Mouse (Mus musculus) lung, embryonic 16.5 days (tissue): Measurements from ENCODE around the gene Mafk. TPM values are rescaled to one million over a fixed set of nuclear protein-coding genes. Genes with fewer than 3 reads are reported as not detected.
A peak's percentile ranks its signal among the peaks of the same experiment; 100 is the strongest.

ENCODE experiments used
- ATAC-seq: fragments of 200-750 bp; cut with Nextera tagmentation; 2 replicates; pipeline ENCODE4 v1.8.0; 2017; ENCODE audit warnings: low read depth, mild to moderate bottlenecking, moderate library complexity
- H3K27ac ChIP-seq: fragments of 300-500 bp; sonication (generic); 2 replicates; pipeline ENCODE4 v1.5.1; 2014; ENCODE audit warnings: mild to moderate bottlenecking, control low read depth, low read length
- H3K27me3 ChIP-seq: fragments of 300-500 bp; sonication (generic); 2 replicates; pipeline ENCODE4 v1.6.1; 2014; ENCODE audit warnings: low read depth, low read length, mixed read lengths; ENCODE audit not compliant: control insufficient read depth, insufficient read depth
- H3K36me3 ChIP-seq: fragments of 300-500 bp; sonication (generic); 2 replicates; pipeline ENCODE4 v1.6.1; 2014; ENCODE audit warnings: low read length; ENCODE audit not compliant: control insufficient read depth, insufficient read depth
- H3K4me1 ChIP-seq: fragments of 300-500 bp; sonication (generic); replicated peaks from 2 replicates; pipeline ENCODE4 v1.6.1; 2014; ENCODE audit warnings: low read length, mixed read lengths; ENCODE audit not compliant: control insufficient read depth, insufficient read depth
- H3K4me2 ChIP-seq: fragments of 300-500 bp; sonication (generic); 2 replicates; pipeline ENCODE4 v1.6.1; 2014; ENCODE audit warnings: low read depth, low read length, control low read depth
- H3K4me3 ChIP-seq: fragments of 300-500 bp; sonication (generic); 2 replicates; pipeline ENCODE4 v1.5.1; 2014; ENCODE audit warnings: mild to moderate bottlenecking, low read length, control low read depth
- H3K9ac ChIP-seq: fragments of 300-500 bp; sonication (generic); 2 replicates; pipeline ENCODE4 v1.6.1; 2014; ENCODE audit warnings: low read length, control low read depth
- H3K9me3 ChIP-seq: fragments of 300-500 bp; sonication (generic); 2 replicates; pipeline ENCODE4 v1.6.1; 2016; ENCODE audit warnings: low read length; ENCODE audit not compliant: control insufficient read depth
- WGBS: fragments of 180-500 bp; shearing (Covaris S2); extraction: QIAGEN DNeasy Blood & Tissue Kit; methylation state at CpG from one replicate; pipeline ENCODE4 v1.1.7; 2014; 5-methylcytosine and 5-hydroxymethylcytosine counted together
- polyA plus RNA-seq: library from polyadenylated mRNA; unstranded; fragments of >200 nt; fragmentation: Nextera tagmentation; extraction: Ambion mirVana; gene quantifications from 2 replicates; pipeline ENCODE4 v1.2.1, GENCODE M21; 2015

Mafk gene
- polyA plus RNA-seq, 1 experiment from 2014 or later, result 16.3 TPM

DNA sequence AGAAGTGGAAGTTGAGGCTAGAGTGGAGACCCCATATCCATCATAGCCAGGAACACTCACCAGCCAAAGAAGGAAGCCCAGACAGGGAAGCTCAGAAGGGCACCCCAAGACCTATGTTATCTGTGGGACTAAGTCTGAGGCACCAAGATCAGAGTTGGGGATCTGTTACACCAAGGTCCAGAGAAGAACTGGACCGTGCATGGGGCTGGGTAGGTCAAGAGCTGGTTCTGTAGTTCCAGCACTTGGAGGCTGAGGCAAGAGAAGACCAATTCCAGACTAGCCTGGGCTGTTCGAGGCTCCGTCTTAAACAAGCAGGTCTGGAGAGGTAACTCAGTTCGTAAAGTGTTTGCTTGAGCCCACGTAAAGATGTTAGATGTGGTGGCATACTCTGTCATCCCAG, 2.8 kb downstream of the Mafk start:
- 62% methylated on average over 5 of the region's 5 CpGs for WGBS

DNA sequence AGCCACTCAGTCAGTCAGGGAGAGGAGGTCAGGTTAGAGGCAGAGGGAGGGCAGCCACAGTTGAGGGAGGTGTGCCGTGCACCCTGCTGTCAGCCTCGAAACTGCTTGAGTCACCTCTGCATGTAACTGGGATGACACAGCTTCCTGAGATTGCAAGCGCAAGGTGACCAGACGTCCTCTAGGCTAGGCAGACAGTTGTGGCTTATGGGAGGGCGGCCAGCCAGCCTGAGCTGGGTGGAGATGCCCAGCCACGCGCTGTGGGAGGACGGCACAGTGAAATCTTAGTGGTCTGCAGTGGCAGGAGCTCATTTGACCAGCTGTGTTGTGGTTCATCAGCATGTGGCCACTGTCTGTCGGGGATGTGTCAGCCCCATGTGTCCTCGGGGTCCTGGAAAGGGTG, 3.6 kb downstream of the Mafk start:
- Histone ChIP-seq H3K9ac (no peak overlapping the region), H3K9me3 (no peaks in the 10 kb centered on the region), H3K4me1 (peaks cover 52% of the 10 kb centered on the region), H3K4me3 (no peak overlapping the region), H3K4me2 (no peak overlapping the region), H3K36me3 (peaks cover under 1% of the 10 kb centered on the region; the same call in 1 of the 2 replicates), H3K27ac (no peak overlapping the region), H3K27me3 (no peaks in the 10 kb centered on the region)
- ATAC-seq, result no peak
- WGBS, result 56% methylated on average over 10 of the region's 10 CpGs

More for the DNA sequence above, 2.8 kb downstream of the Mafk start:
- H3K36me3 ChIP-seq, result no peaks in the 10 kb centered on the region
- peaks cover 52% of the 10 kb centered on the region for H3K4me1 ChIP-seq
- H3K27me3 ChIP-seq, result no peaks in the 10 kb centered on the region
- H3K27ac ChIP-seq, result peak overlapping the region; percentile 75; the same call in 1 of the 2 replicates
- peak overlapping the region; percentile 24; the same call in 1 of the 2 replicates for H3K4me3 ChIP-seq
- no peak for ATAC-seq
- 0 out of 2 replicates have a peak overlapping the region, but pooled peaks have one; percentile 32 for H3K9ac ChIP-seq
- H3K9me3 ChIP-seq, result no peaks in the 10 kb centered on the region
- peak overlapping the region; percentile 97; the same call in 1 of the 2 replicates for H3K4me2 ChIP-seq

DNA sequence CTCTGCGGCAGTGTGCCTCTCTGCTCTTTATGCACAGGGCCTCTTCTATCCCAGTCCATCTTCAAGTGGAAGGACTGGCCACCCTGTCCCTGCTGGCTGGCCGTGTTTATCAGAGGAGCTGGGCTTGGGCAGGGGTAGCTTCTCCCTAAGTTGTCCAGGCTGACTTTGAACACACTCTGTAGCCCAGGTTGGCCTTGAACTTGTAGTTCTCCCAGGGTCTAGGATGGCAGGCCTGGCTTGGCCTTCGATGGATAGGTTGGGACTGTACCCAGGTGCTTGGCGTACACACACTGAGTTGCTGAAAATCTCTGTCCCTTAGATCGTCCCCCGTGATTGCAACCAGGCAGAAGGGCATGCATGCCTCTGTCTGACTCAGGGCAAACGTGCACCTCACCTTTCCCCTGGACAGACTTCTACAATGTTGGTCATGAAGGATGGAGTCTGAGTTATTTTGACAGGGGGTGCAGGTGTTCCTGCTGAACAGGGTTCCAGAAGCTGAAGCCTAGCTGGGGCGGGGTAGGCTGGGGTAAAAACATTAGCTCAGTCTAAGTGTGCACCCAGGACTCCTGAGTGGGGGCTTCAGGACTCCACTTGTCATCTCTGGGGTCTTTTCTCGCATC, 4.8 kb downstream of the Mafk start:
- no peak for ATAC-seq
- no peak overlapping the region for H3K4me3 ChIP-seq
- peak overlapping the region; percentile 63 for H3K9ac ChIP-seq
- no peaks in the 10 kb centered on the region for H3K9me3 ChIP-seq
- peak overlapping the region; percentile 83; the same call in 1 of the 2 replicates for H3K27ac ChIP-seq
- H3K36me3 ChIP-seq, result peaks cover 12% of the 10 kb centered on the region
- H3K4me2 ChIP-seq, result no peak overlapping the region
- peaks cover 52% of the 10 kb centered on the region for H3K4me1 ChIP-seq
- H3K27me3 ChIP-seq, result no peaks in the 10 kb centered on the region
- 64% methylated on average over 9 of the region's 9 CpGs for WGBS

DNA sequence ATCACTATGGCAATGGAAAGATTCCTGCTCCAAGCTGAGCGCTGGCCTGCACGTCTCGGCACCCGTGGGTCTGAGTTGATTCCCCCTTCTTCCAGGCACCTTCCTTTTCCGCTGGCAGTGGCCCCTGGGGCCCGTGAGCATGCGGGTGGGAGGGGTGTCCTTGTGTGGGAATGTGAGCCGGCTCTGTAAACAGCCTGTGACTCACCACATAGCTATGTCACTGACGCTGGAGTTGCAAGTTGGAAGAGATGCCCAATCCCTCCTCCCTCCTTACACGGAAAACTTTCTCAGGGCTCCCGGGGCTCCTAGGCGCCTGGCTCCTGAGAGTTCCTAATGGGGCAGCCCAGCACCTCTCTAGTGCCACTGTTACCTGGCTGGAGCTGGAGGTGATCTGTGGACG, 5.6 kb downstream of the Mafk start:
- Histone ChIP-seq H3K27me3 (no peaks in the 10 kb centered on the region), H3K9ac (peak overlapping the region; percentile 63), H3K27ac (peak overlapping the region; percentile 87), H3K36me3 (peaks cover 12% of the 10 kb centered on the region), H3K4me3 (peak overlapping the region; percentile 17), H3K4me1 (peaks cover 51% of the 10 kb centered on the region), H3K9me3 (no peaks in the 10 kb centered on the region), H3K4me2 (peak overlapping the region; percentile 52)
- peak; percentile 82 for ATAC-seq
- WGBS, result 3% methylated on average over 13 of the region's 13 CpGs

DNA sequence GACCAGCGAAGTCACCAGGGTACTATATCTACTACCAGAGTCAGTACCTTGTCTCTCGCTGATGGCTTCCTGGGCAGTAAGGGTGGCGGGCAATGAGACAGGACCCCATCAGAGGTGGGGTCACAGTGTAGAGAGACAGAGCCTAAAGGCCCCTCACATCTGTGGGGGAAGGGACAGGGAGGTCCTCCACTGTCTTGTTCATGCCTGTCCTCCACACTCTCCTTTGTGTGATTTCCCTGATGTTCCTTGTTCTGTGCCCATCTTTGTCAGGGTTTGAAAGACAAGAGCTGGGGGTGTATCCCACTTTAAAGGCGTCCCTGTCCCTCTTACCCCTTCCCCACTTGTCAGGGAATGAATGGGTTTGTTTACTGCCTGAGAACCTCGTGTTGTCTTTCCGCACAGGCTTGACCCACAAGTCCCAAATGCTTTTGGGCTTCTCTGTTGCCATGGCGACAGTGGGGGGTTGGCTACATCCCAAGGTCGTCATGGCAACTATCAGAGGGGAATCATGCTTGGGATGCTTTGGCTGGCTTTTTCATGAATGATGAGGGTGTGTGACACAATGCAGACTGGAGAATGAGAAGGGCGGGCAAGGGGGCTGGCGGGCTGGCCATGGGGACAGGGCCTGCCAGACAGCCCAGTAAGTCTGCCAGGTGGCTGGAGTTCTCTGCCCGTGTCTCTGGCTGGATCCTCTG, 6.3 kb downstream of the Mafk start:
- peak overlapping the region; percentile 17; the same call in 1 of the 2 replicates for H3K4me3 ChIP-seq
- ATAC-seq, result peak; percentile 79
- WGBS, result 17% methylated on average over 11 of the region's 11 CpGs
- peak overlapping the region; percentile 42 for H3K9ac ChIP-seq
- peak overlapping the region; percentile 87 for H3K27ac ChIP-seq
- H3K4me2 ChIP-seq, result peak overlapping the region; percentile 52
- no peaks in the 10 kb centered on the region for H3K9me3 ChIP-seq
- peaks cover 45% of the 10 kb centered on the region for H3K4me1 ChIP-seq
- H3K36me3 ChIP-seq, result peaks cover 15% of the 10 kb centered on the region
- H3K27me3 ChIP-seq, result no peaks in the 10 kb centered on the region

DNA sequence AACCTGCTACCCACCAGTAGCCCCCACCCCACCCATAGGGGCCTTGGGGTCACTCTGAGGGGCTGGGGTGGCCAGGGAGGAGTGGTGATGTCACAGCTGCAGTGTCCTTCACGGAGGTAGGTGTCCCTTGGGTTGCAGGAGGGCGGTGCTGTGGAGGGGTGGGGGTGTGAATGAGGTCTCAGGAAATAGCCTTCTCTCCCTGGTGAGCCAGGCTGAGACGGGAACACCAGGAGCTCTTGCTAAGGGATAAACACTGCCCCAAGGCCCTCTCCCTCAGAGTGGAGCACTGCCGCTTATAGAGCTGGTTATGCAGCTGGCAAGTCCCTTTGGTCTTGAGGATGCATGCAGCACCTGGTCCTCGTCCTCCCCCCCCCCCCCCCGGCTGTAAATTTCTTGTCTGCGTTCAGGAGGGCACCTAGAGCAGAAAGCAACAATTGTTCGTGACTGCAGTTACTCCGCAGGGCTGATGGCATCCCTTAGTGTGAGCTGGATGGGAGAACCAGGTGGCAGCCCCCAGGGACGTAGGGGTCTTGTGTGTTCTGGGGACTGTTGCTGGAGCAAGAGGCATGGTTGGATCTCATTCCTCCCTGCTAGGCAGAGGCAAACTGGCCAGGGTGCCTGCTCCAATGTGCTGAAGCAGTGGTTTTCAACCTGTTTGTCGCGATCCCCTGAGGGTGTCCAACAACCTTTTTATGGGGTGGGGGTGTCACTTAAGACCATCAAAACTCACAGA, 7.0 kb downstream of the Mafk start:
- no peaks in the 10 kb centered on the region for H3K27me3 ChIP-seq
- H3K9ac ChIP-seq, result peak overlapping the region; percentile 20; the same call in 1 of the 2 replicates
- peak; percentile 15 for ATAC-seq
- no peaks in the 10 kb centered on the region for H3K9me3 ChIP-seq
- peak overlapping the region; percentile 56 for H3K27ac ChIP-seq
- WGBS, result 29% methylated on average over 11 of the region's 12 CpGs
- peaks cover 39% of the 10 kb centered on the region for H3K4me1 ChIP-seq
- H3K36me3 ChIP-seq, result peaks cover 15% of the 10 kb centered on the region
- no peak overlapping the region for H3K4me3 ChIP-seq
- peak overlapping the region; percentile 16; the same call in 1 of the 2 replicates for H3K4me2 ChIP-seq

DNA sequence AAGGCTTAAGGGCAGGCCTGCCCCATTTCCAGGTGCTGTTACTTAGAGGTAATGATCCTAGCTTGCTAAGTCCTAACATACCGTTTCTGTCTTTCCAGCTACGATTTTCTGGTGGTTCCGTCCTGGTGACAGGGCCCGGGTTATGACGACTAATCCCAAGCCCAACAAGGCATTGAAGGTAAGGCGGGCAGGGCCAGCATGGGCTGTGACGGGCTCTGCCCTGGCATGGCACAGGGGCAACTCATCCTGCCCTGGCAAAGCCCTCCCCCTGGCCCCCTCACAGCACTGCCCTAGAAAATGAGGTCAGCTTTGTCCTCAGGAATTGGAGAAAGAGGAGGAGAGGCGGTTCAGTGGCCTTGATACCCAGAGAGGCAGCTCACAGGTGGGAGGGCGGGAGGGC, 7.7 kb downstream of the Mafk start:
- no peak for ATAC-seq
- no peaks in the 10 kb centered on the region for H3K9me3 ChIP-seq
- WGBS, result 83% methylated on average over 8 of the region's 9 CpGs
- H3K36me3 ChIP-seq, result peaks cover 15% of the 10 kb centered on the region
- H3K4me1 ChIP-seq, result peaks cover 39% of the 10 kb centered on the region
- H3K27me3 ChIP-seq, result no peaks in the 10 kb centered on the region
- H3K4me3 ChIP-seq, result no peak overlapping the region
- no peak overlapping the region for H3K27ac ChIP-seq
- H3K9ac ChIP-seq, result no peak overlapping the region
- no peak overlapping the region for H3K4me2 ChIP-seq

DNA sequence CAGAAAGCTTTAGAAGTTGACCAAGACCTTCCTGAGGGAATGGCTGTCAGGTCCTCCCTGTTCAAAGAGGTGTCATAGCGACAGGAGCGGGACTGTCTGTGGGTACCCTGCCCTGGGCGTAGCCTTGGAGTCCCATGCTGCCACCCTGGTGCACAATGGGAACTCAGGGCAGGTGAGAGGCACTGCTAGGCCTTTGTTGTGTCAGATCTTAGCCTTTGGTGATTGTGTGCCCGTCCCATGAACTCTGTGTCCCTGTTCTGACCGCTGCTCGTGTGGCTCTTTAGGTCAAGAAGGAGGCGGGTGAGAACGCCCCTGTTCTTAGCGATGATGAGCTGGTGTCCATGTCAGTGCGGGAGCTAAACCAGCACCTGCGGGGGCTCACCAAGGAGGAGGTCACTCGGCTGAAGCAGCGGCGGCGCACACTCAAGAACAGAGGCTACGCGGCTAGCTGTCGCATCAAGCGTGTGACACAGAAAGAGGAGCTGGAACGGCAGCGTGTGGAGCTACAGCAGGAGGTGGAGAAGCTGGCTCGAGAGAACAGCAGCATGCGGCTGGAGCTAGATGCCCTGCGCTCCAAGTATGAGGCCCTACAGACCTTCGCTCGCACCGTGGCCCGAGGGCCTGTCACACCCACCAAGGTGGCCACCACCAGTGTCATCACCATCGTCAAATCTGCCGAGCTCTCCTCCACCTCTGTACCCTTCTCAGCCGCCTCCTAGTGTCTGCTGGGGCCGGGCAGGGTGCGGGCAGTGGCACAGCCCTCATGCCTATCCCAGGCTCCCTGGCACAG, 8.7 kb downstream of the Mafk start:
- no peak overlapping the region for H3K4me3 ChIP-seq
- peaks cover 41% of the 10 kb centered on the region for H3K4me1 ChIP-seq
- H3K36me3 ChIP-seq, result peaks cover 15% of the 10 kb centered on the region
- WGBS, result 87% methylated on average over 33 of the region's 33 CpGs
- ATAC-seq, result no peak
- no peak overlapping the region for H3K9ac ChIP-seq
- H3K27ac ChIP-seq, result no peak overlapping the region
- H3K9me3 ChIP-seq, result no peaks in the 10 kb centered on the region
- no peaks in the 10 kb centered on the region for H3K27me3 ChIP-seq
- H3K4me2 ChIP-seq, result no peak overlapping the region
